Mouse (Mus musculus) urinary bladder, postnatal 10 days (tissue): ENCODE measurements around the gene Ing4.

Experiments
- DNase-seq: peaks from one replicate; pipeline ENCODE4 v3.0.0; 2022; ENCODE audit warnings: low spot score

Ing4 gene

DNA sequence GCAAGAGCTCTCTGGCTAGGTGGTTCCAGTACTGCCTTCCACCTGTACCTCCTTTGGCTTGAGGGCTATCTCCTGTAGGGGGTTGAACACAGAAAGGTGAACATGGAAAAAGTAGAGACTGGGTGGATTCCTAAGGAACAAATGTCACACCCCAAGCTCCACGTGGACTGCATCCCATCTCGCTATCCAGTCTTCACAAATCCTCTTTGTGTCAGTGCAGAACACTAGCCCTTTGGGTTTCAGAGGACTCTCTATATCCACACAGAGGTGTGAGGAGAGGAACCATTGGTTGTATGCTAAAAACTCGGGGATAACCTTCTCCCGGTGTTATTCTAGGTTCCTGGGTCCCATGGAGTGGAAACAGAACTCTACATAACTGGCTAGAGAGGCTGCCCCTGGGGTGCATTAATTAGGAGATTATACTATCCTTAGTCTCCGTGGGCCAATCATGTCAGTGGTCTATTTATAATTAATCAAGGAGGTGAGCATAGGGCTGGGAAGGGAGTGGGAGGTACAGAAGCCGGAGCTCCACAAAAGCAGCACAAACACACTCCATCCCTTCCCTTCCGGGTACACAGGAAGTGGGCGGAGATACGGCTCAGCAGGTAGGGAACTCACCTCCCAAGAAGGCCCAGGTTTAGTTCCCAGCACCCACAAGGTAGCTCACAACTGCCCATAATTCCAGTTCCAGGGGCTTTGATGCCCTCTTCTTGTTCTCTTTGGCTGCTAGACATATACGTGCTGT is 51.0 kb downstream of the Ing4 start:
- DNase-seq: no peak

DNA sequence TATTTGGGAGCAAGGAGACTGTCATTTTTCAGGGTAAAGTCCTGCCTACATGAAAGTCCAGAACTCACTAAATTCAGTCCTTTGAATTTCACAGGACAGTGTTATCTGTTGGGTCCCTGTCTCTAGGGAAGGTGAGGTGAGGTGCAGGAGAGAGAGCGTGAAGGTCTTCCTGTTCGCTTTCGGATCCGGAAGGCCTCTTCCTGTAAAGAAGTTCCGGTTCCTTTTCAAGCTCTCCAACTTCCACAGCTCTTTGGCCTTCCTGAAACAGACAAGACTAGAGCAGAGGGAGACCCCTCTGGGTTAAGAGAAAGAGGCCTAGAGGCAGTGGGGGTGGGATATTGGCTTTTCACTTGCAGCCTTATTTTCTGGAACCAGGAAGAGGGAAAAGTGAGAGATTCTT is 52.8 kb downstream of the Ing4 start:
- DNase-seq: no peak

DNA sequence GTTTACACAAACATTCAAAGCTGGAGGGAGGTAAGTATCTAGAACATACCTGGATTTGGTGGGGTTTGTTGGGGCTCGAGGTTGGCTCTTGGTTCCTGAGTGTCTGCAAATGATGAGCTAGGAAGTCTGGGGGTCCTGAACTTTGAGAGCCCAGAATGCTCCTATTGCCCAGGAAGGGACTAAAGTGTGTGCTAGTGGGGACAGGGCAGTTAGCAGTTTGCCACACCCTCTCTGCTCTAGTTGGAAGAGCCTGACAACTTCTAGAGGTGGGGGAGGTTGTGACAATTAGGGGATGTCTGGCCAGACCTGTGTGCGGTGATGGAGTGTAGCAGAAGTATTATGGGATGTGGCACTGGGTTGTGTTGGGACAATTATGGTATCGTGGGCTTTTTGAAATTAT is 55.3 kb downstream of the Ing4 start:
- DNase-seq: no peak

DNA sequence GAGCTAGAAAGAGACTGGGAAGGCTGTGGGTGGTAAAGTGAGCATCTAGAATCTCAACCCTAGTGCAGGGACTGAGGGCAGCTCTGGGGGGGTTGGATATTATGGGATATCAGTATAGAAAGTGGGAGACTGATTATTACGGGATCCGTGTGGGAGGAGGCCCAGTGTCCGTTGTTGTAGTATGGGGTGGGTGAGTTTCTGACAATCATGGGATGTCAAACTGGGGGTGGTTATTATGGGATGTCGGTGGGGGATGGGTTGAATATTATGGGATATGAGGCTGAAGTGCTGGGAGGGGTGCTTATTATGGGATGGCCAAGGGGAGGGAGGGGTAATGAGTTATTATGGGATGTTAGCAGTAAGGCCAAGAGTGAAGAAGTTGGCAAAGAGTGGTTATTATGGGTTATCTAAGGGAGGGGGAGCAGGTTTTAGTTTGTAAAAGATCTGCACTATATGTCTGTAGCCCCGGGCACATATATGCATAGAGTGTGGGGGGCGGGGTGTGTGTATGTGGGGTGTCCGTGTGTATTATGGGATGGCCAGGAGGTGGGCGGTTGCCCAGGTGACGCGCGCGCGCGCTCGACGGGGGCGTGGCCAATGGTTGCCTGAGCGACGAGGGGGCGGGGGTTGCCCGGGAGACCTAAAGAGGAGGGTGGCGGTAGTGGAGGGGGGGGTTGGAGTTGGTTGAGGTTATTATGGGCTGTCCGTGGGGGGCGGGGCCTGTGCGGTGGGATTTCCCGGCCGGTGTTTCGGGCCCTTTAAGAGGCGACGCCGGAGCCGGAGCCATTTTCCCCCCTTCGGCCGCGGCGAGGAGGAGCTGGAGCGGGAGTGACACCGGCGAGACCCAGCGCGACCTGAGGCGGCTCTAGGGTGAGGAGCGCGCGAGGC is 56.1 kb downstream of the Ing4 start, which contains the start of gene Chd4:
Gene Chd4, plus strand, starts transcription at position 591 of the 888 bp plus-strand sequence.
- DNase-seq: peak; percentile 83

DNA sequence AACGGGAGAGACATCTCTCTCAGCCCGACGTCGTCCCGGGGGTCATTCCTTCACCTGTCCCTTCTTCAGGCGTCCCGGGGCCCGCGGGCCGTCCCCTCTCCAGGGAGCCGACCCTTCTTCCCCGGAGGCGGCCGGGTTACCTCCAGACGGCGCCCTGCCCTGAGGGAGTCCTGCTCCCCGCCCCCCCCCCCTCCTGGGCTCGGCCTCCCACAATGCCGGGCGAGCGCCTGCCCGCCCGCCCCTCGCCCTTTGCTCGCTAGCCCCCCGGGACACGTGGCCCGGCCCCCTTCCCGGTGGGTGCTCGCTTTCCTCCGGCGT is 56.7 kb downstream of the Ing4 start:
- DNase-seq: no peak

DNA sequence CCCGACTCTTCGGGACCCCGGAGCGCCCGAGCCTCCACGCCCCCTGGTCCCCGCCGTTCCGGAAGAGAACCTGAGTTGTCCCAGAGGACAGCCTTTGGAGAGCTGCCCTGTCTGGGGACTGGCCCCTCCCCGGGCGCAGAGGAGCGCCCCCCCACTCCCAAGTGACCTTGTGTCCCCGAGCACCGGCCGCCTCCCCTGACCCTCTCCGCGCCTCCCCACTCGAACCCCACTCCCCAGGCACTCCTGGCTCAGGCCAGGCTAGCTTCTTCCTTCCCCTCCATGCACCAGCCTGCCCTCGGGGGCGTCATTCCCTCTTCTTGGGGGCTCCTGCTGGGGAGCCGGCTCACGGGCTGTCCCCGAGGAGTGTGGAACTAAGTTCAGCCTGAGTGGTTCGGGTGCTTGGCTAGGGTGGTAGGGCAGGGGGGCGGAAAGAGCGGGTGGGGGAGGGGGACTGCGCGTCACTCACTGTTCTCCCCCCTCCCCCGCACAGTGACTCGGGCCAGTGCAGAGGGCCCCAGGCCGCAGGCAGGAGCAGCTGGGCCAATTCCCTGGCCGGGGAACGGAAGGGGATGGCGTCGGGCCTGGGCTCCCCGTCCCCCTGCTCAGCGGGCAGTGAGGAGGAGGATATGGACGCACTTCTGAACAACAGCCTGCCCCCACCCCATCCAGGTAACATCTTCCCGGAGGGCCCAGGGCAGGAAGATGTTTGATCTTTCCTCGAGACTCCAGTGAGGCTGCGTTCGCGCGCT is 57.2 kb downstream of the Ing4 start:
- DNase-seq: no peak

DNA sequence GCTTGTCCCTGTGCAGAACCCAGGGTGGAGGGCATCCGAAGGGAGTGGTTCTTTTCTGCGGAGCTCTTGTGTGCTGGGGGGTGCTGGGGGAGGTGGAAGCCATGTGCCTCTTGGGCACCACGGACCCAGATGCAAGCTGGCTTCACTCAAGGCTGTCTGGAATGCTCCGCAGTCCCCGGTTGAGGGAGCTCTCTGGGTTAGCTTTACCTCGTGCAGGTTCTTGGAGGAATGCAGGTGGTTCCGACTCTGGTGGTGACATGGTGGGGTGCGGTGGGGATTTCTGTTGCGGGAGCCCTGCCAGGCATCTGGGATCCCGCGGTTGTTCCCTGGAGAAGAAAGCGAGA is 57.8 kb downstream of the Ing4 start:
- no peak for DNase-seq

DNA sequence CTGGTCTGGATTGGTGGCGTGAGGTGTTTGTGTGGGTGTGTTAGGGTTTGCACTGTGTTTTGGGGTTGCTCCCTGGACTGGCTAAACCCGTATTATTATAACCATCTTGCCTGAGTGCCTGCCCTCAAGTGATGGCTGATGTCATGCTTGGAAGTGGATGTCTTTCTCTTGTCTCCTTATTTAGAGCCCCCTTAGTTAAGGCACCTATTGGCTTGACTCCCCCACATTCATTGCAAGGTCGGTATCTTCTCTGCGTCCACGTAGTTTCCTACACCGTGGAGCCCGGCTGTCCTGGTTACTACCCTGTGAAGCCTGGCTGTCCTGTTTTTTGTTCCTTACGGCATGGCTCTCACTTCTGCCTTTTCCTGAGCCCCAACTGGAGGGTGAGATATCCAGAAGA is 58.4 kb downstream of the Ing4 start:
- no peak for DNase-seq

DNA sequence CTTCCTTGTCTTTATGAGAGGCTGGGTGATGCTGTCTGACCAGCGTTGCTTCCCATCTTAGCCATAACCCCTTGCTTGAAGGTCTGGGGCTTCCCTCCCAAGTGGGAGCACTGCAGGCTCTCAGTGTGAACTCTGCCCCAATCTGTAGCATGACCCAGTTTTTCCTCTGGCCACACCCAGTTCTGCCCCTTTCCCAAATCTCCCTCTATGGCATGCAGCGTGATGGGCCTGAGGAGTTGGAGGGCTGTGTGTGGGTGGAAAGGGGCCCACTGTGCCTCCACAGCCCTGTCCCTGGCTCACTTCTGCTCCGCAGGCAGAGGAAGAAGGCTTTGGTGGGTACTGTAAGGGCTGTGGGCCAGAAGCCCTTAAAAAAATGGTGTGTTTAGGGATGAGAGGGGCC is 59.0 kb downstream of the Ing4 start:
- no peak for DNase-seq
